Mouse (Mus musculus) gastrocnemius, postnatal 36 days (tissue): ENCODE measurements around the gene Pdlim1. TPM values are rescaled to one million over a fixed set of nuclear protein-coding genes. Genes with fewer than 3 reads are reported as not detected.
A peak's percentile ranks its signal among the peaks of the same experiment; 100 is the strongest.

Source experiments
- DNase-seq, 2 experiments: peaks; one replicate each; pipeline ENCODE4 v3.0.0; 2022
- intact Hi-C: fragments of 180-260 bp; cut with DNase I; formaldehyde crosslinking; loops from one replicate; pipeline ENCODE4 v1.15.1; 2025
- total RNA-seq, 2 experiments: library from RNA; stranded (reverse); gene quantifications; 2 replicates each; pipeline ENCODE4 v1.2.3; 2021

Pdlim1 gene
- total RNA-seq, 2 experiments from 2014 or later, result 83.7 to 139 TPM

DNA sequence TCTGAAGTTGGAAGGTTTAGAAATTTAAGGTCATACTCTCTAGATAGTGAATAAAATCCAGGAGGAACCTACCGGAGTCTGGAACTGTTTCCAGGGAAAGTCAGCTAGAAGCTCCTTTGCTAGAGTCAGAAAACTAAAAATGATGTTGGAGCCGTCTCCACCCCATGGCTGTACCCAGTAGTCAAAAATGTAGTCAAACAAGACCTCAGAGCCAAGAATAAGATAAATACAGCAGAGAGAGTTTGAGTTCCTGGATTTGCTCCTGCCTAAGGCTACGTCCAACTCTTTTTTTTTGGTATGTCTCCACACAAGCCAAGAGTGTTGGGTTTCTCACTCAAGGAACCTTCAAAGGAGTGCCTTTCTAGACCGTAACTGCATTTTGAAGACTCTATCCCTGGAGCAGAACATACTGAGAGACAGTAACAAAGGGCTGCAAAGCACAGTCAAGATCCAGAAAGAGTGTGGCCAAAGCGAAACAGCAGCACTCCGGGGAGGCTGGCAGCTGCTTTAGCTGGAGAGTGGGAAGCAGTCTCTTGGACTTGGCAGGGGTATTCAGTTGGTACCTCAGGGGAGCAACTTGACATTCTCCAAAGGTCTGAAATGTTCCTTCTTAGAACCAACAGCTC, 18.6 kb upstream of the Pdlim1 start:
- intact Hi-C loops, result no loop called here
- DNase-seq, result no peak

- intact Hi-C loops, result no loop called here
- DNase-seq, result no peak
Measured at GRCm38 (mm10) chr19:40288415-40288814, 16.8 kb upstream of the Pdlim1 start.

GRCm38 (mm10) chr19:40284704-40285103, 13.1 kb upstream of the Pdlim1 start:
- no peak for DNase-seq
- intact Hi-C loops, result no loop called here

- DNase-seq, result no peak
- intact Hi-C loops, result no loop called here
Measured at GRCm38 (mm10) chr19:40283415-40283814, 11.8 kb upstream of the Pdlim1 start.

DNA sequence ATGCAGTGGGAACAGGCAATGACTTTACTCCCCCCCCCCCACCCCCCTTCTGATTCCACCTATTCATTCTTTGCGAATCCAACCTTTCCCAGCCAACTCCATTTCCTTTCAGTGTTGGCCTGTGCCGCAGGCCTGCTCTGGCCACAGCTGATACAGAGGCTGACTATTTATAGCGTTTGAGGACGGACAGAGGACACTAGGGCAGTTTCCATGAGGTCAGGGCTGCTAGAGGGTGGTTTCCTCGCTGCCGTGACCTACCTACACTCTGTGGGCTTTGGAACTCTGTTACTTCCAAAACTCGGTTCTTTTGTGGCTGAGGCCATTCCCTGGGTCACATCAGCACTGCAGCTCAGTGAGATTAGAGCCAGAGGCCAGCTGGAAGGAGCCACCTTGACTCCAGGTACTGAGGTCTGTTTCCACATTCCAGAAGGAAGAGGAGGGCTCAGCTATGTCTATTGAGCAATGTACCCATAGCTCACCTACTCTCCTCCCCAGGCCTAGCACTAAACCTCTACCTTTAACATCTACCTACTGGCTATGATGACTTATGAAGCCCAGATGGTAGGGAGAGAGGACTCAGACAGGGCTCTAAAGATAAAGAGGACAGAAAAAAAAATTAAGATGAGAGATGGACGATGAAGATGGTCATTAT, 6.9 kb upstream of the Pdlim1 start:
- no peak for DNase-seq
- intact Hi-C loops, result no loop called here

GRCm38 (mm10) chr19:40277494-40277893, 5.9 kb upstream of the Pdlim1 start:
- intact Hi-C loops, result no loop called here
- no peak for DNase-seq

- intact Hi-C loops, result no loop called here
- no peak for DNase-seq
Measured at GRCm38 (mm10) chr19:40275401-40276188, 4.0 kb upstream of the Pdlim1 start.

DNA sequence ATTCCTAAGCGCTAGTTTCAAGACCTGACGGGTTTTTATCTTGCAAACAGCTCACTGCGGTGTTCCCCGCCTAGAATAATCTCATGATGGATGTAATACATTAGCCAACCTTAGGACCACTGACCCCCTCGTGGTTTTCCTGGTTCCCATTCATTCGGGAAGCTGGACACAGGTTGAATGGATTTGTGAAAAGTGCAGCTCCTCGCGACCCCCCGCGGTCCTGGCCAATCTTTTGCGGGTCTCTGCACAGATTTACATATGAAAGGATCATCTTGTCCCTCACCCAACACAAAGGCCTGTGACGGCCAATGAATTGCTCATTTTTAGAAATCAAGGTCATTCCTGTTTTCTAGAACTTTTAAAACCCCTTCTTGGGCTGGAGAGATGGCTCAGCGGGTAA, 1.0 kb upstream of the Pdlim1 start:
- no peak for DNase-seq
- intact Hi-C loops, result no loop called here

- intact Hi-C loops, result no loop called here
- DNase-seq, result peak in 1 of 2 experiments; percentile 31
Measured at GRCm38 (mm10) chr19:40270351-40271307, 1.0 kb downstream of the Pdlim1 start.

GRCm38 (mm10) chr19:40269526-40269925, 2.1 kb downstream of the Pdlim1 start:
- no peak for DNase-seq
- intact Hi-C loops, result no loop called here

DNA sequence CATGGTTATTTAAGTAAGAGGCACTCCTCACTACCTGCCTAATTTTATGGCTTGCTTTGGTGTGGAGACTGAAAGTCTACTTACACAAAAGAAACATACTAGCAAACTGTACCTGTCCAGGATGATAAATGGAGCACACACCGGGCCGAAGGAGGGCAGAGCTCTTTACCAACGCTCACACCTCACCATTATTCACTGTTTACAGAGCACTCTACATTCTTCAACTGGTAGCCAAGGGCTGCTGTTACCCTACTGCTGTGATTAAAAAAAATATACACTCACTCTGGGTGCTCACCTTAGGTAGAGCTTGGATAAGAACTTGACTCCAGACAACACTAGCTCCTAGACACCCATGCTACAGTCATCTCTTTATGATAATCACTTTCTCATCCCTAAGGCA, 3.1 kb downstream of the Pdlim1 start:
- DNase-seq, result no peak

GRCm38 (mm10) chr19:40267380-40267779, 4.3 kb downstream of the Pdlim1 start:
- DNase-seq, result no peak
- intact Hi-C loops, result no loop called here

More for the DNA sequence above, 3.1 kb downstream of the Pdlim1 start:
- intact Hi-C loops, result no loop called here

GRCm38 (mm10) chr19:40259485-40259884, 12.2 kb downstream of the Pdlim1 start:
- intact Hi-C loops, result no loop called here
- no peak for DNase-seq

- intact Hi-C loops, result no loop called here
- DNase-seq, result no peak
Measured at GRCm38 (mm10) chr19:40257396-40257795, 14.2 kb downstream of the Pdlim1 start.

GRCm38 (mm10) chr19:40256376-40257050, 15.1 kb downstream of the Pdlim1 start:
- intact Hi-C loops, result no loop called here
- no peak for DNase-seq

- intact Hi-C loops, result no loop called here
- no peak for DNase-seq
Measured at GRCm38 (mm10) chr19:40255561-40255960, 16.1 kb downstream of the Pdlim1 start.

GRCm38 (mm10) chr19:40254741-40255140, 16.9 kb downstream of the Pdlim1 start:
- intact Hi-C loops, result no loop called here
- no peak for DNase-seq

GRCm38 (mm10) chr19:40253768-40254167, 17.9 kb downstream of the Pdlim1 start:
- intact Hi-C loops, result no loop called here
- DNase-seq, result no peak

DNA sequence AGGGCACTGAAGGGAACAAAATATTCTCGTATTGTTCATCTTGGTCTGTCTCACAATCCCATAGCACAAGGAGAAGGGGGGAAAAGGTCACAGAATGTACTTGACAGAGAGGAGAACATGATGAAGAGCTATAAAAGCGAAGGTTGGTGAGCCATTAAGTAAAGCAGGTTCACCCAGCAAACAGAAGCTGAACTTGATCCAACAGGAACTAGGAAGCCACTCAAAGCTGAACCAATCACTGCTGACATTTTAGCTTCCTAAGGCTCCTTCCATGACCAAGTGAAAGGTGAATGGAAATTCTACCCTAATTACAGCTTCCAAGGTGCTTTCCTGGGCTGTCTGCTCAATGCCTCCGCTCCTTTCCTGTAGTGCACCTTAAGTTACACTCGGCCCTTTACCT, 20.5 kb downstream of the Pdlim1 start:
- no peak for DNase-seq
- intact Hi-C loops, result no loop called here

GRCm38 (mm10) chr19:40249352-40249751, 22.3 kb downstream of the Pdlim1 start:
- DNase-seq, result no peak

More at GRCm38 (mm10) chr19:40249352-40249751, 22.3 kb downstream of the Pdlim1 start:
- intact Hi-C loops, result no loop called here
